Mouse (Mus musculus): ENCODE results near the gene Chia1.
"Not testable (repeated sequence)": the region's sequence is repeated elsewhere in the genome, so short reads cannot be mapped to it uniquely, and the experiment has no call there.

The Chia1 gene

DNA sequence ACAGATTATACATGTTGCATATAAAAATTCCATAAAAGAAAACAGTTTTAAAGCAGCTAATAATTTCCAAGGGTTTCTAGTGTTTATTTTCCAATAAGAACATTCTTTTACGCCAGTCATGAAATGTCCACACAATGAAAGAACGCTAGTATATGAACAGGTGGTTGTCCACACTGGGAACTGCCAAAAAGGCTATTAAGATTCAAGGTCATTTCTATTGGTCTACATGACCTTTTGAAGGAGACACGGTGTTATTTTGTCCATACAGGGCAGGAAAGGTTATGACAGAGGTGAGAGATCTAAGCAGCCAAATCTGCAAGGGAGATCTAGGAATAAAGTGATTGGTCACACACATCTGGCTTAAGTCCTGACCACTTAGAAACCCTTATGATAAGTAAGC is at the start of gene Chia1:
TSS of gene Chia1 (plus strand) at position 301 of the 400 bp plus-strand sequence.
- no peak for DNase-seq

DNA sequence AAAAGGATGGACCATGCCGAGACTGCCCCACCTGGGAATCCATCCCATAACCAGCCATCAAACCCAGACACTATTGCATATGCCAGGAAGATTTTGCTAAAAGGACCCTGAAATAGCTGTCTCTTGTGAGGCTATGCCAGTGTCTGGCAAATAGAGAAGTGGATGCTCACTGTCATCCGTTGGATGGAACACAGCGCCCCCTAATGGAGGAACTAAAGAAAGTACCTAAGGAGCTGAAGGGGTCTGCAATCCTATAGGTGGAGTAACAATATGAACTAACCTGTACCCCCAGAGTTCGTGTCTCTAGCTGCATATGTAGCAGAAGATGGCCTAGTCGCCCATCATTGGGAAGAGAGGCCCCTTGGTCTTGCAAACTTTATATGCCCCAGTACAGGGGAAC is 45.3 kb upstream of the Chia1 start:
- DNase-seq, result not testable (repeated sequence)

DNA sequence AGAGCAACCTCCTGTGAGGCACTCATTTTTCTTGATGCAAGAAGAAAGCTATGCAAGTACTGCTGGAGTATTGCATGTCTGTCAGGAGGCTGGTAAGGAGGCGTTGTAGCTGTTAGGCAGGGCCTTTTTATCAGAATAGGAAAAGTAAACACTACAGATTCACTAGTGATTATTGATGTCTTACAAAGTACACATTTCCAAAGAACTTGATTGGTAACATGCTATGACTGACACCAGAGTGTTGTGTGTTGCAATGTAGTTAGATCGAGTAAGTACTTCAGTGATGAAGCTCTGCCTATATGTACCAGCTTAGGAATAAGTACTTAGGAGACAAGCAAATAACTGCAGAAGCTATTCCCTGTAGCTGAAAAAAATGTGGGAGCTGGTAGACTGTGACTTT is 42.0 kb upstream of the Chia1 start:
- DNase-seq, result no peak

DNA sequence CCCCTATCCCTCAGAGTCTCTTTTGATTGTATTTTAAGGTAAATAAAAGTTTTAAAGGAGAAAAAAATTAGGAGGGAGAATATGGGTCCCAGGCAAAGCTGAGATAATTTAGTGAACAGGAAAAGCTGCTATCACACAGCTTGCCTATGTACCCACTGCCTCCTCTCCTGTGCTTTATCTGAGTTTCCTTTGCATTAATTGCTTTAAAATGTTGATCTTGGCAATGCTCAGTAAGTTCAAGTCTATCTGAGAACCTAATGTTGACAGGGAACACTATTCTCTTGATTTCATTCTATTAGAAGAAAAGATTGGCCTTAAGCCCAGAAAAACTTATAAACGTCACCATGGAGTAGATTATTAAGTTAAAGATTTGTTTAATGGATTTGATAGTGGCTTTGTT is 38.2 kb upstream of the Chia1 start:
- DNase-seq, result no peak

DNA sequence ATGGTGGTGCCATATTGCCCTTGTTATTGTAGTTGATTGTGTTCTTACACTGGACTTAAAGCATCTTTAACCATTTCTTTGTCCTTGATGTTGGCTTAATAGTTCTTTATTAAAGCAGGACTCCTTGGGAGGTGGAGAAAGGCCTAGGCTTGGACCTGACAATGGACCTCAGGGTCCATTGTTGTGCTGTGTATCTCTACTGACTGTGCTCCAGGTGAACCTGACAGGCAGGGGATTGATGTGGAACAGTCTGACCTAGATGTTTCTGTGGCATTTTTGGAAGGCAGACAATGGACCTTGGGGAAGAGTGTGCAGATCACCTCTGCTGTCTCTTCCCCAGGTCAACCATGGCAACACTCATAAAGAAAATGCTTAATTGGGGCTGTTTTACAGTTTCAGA is 14.0 kb downstream of the Chia1 start:
- DNase-seq, result no peak

DNA sequence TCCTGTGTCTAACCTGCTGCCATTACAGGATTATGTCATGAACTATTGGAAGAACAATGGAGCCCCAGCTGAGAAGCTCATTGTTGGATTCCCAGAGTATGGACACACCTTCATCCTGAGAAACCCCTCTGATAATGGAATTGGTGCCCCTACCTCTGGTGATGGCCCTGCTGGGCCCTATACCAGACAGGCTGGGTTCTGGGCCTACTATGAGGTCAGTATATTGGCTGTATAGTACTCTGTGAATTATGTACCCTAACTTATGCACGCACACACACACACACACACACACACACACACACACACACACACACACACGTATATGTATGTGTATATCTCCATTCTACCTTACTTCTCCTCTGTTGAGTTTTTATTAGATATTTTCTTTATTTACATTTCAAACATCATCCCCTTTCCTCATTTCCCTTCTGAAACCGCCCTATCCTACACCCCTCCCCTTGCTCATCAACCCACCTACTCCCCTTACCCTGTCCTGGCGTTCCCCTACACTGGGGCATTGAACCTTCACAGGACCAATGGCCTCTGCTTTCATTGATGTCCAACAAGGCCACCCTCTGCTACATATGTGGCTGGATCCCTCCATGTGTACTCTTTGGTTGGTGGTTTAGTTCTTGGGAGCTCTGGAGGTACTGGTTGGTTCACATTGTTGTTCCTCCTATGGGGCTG is 15.9 kb downstream of the Chia1 start:
- no peak for DNase-seq

DNA sequence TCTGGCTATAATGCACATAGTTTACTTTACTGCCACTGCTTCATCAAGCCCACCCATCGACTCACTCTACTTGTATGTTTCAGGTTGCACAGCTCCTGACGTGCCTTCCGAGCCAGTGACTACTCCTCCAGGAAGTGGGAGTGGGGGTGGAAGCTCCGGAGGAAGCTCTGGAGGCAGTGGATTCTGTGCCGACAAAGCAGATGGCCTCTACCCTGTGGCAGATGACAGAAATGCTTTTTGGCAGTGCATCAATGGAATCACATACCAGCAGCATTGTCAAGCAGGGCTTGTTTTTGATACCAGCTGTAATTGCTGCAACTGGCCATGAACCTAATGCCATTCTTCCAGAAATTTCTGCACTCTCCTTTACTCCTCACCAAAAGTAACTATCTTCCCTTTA is 18.7 kb downstream of the Chia1 start:
- no peak for DNase-seq

DNA sequence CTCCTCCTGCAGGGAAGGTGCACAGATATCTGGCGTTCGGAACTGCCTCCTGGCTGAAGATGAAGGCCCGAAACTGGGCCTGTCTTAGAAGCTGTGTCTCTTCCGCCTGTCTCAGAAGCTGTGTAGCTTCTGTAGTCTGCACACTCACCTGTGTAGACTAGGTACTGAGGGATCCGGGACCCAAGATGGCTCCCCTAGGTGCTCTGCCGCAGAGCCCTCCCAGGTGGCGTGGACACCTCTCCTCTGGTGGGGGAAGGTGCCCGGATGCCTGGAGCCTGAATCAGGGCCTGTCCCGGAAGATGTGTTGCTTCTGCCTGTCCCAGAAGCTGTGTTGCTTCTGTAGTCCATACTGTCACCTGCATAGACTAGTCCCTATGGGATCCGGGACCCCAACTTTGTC is 31.1 kb downstream of the Chia1 start:
- DNase-seq, result no peak

DNA sequence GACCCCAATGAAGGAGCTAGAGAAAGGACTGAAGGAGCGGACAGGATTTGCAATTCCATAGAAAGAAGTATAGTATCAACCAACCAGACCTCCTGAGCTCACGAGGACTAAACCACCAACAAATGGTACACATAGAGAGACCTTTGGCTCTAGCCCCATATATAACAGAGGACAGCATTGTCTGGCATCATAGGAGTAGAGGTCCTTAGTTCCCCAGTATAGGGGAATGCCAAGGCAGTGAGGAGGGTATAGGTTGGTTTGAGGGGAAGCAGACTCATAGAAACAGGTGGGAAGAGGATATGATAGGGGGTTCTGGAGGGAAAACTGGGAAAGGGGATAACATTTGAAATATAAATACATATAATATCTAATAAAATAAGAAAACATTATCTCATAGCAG is 41.4 kb downstream of the Chia1 start:
- no peak for DNase-seq

DNA sequence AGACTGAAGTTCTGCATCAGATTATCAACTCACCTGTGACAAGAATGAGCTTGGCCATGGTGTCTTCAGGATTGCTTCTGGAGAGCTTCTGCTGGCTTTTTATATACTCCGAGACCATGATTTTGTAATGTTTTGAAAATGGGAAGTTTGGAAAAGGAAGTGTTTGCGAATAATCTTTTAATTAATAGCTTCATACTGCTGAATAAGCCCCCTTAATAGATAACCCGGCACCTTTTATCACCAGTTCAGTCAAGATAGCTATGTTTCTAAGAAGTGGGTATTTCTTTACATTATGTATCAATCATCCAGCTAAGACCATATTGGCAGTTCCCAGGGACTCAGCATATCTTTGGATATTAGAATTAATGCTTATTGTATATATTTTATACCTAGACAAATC is 54.4 kb downstream of the Chia1 start, which contains the start of gene Chil3:
TSS of gene Chil3 (minus strand) at position 101 of the 400 bp plus-strand sequence.
- no peak for DNase-seq

DNA sequence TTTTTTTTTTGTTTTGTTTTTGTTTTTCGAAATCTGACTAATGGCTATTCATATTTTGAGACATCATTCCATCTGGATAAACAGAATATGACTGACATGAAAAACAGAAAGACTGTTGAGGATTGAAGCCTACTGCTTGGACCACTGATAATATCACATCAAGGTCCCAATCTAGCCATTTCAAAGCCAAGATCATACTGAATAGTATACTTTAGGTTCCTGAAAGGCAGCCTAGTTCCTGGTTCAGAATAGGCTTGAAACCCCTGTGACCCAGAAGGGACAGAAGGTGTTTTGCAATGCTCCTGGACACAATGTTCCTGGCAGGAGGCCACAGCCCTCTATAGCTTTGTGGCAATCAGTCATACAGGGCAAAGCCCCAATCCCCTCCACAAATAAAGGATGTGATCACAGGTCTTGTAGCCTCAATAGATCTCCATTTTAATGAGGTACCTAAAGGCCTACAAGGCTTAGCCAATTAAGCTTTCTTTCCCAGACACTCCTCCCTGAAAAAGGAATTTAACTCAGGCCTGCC is 57.6 kb downstream of the Chia1 start:
- DNase-seq, result no peak

DNA sequence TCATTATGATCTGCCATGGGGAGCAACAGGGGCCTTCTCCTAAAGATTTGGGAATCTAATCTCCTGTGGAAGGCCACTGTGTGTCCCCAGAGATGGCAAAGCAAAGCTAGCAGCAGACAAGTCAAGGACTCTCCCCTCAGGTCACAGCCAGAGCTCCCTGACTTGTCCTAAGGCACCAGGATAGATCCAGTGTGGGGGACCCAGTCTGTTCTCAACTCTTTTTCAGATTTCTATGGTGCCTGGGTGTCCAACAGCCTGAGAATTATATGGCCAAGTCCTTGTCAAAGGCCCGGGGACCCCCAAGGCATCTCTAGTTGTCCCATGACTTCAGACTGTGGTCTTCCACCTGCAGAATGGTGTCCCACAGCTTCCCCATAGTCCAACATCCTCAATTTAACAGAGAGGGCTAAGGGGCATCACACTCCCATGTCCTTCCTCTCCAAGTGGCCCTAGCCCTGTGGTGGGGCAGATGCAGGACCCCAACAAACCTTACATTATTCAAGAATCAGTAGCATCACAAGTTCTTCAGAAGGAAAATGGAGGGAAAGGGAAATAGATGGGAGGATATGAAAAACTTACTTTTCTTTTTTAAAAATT is 58.2 kb downstream of the Chia1 start:
- no peak for DNase-seq

DNA sequence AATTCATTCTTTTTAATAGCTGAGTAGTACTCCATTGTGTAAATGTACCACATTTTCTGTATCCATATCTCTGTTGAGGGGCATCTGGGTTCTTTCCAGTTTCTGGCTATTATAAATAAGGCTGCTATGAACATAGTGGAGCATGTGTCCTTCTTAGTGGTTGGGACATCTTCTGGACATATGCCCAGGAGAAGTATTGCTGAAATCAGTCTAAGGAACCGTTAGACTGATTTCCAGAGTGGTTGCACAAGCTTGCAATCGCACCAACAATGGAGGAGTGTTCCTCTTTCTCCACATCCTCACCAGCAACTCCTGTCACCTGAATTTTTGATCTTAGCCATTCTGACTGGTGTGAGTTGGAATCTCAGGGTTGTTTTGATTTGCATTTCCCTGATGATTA is 59.5 kb downstream of the Chia1 start:
- not testable (repeated sequence) for DNase-seq

DNA sequence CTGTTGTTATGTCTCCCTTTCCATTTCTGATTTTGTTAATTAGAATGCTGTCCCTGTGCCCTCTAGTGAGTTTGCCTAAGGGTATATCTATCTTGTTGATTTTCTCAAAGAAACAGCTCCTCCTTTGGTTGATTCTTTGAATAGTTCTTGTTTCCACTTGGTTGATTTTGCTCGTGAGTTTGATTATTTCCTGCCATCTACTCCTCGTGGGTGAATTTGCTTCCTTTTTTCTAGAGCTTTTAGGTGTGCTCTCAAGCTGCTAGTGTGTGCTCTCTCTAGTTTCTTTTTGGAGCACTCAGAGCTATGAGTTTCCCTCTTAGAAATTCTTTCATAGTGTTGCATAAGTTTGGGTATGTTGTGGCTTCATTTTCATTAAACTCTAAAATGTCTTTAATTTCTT is 61.9 kb downstream of the Chia1 start:
- not testable (repeated sequence) for DNase-seq

DNA sequence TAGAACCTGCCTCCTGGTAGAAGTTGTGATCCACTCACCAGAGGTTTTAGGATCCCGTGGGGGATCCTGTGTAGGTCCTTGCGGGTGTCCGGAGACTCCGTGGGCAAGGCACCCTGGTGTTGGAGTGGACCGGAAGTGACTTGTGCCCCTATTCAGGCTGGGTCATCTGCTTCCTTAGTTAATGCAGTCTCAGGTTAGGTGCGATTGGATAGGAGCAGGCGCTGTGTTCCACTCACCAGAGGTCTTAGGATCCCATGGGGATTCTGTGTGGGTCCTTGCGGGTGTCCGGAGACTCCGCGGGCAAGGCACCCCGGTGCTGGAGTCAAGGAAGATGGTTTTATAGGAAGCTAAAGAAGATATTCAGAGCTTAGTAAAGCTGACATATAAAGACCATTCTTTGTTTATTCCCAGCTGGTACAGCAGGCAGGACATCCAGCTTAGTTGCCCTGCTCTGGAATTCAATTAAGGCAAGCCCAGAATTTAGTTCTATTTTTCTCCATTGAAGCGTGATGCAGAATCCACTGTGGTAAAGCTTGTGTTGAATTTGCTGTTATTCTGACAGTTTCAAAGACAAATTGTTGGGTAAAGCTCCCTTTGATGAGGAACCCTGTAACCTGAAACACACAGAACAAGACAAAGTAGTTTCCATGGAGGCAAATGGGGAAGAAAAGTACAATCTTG is 64.6 kb downstream of the Chia1 start:
- DNase-seq, result no peak

Measured in kidney, postnatal 4 days (tissue).